Mouse (Mus musculus) right cerebral cortex, adult 18-20 months (tissue): ENCODE results near the gene Crybg1.
"Not testable (repeated sequence)": the region's sequence is repeated elsewhere in the genome, so short reads cannot be mapped to it uniquely, and the experiment has no call there.

Source experiments
- DNase-seq: peaks from one replicate; pipeline ENCODE4 v3.0.0; 2022; ENCODE audit warnings: mixed read lengths

Gene Crybg1

DNA sequence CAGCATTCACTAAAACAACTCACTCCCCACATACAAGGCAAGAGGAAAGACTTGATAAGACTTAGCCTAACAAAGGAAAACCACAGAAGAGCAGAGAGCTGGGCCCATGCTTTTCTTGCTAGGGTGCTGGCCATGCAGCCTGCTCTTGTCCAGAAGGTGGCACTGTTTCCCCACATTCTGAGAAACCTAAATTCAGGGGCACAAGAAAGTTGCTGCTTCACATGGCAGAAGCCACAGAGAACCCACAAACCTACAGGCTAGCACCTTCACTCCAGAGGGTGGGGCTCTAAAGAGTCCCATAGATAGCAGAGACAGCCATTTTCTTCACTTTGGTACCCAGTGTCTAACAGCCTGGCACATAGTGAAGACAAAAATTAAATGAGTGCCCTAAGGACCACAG lies 194.7 kb downstream of the Crybg1 start:
- DNase-seq: peak; percentile 46

DNA sequence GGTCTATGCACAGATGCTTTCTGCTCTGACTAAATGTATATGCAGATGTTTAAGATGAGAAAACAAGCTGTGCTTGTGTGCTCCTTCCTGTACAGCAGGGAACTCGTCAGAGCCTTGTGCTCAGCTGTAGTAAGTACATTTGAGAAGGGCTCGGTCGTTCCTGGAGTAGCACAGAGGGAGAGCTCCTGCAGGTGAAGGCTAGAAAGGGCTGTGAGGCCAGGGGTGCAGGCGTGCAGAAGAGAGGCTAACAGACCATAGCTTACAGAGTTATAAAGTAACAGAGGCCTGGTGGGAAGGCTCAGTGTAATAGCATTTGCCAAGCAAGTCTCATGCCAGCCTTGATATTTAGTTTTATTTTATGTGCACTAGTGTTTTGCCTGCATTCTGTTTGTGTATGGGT lies 203.2 kb downstream of the Crybg1 start:
- DNase-seq: no peak

- no peak for DNase-seq
These were observed 204.9 kb downstream of the Crybg1 start for GRCm38 (mm10) chr10:43943736-43944135.

- no peak for DNase-seq
These were observed 209.5 kb downstream of the Crybg1 start for GRCm38 (mm10) chr10:43939136-43939662.

GRCm38 (mm10) chr10:43928596-43928995 lies 220.1 kb downstream of the Crybg1 start:
- no peak for DNase-seq

DNA sequence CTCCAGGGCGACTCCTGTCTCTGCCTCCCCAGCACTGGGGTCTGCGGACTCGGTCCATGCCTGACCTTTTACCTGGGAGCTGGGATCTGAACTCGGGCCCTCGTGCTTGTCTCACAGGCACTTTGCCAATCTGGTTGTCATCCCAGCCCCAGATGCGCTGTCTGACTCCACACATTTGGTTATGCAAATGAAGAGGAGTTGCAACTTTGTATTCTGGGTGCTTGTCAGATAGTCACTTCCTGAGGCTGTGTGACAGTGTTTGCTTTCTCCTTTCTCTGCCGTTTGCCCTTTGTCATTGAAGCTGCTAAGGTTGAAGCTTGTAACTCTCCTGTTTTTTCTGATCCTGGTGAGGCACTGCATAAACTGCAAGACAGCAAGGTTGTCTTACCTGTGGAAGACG lies 220.9 kb downstream of the Crybg1 start:
- DNase-seq: no peak

GRCm38 (mm10) chr10:43925776-43926175 lies 222.9 kb downstream of the Crybg1 start:
- DNase-seq: not testable (repeated sequence)

DNA sequence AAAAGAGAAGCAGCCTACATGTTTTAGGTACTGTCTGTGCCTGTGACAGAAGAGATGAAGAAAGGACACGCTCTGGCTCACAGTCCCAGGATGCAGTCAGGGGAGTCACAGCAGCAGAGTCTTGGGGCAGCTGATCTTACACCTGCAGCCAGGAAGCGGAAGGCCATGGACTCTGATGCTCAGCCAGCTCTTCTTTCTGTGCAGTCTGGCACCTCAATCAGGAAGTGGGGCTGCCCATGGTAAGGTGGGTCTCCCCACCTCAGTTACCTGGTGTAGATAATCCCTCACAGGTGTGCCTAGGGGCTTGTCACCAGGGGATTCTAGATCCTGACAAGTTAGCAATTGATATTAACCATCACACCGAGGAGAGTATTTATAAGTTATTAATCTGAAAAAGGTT lies 225.6 kb downstream of the Crybg1 start:
- DNase-seq: no peak

DNA sequence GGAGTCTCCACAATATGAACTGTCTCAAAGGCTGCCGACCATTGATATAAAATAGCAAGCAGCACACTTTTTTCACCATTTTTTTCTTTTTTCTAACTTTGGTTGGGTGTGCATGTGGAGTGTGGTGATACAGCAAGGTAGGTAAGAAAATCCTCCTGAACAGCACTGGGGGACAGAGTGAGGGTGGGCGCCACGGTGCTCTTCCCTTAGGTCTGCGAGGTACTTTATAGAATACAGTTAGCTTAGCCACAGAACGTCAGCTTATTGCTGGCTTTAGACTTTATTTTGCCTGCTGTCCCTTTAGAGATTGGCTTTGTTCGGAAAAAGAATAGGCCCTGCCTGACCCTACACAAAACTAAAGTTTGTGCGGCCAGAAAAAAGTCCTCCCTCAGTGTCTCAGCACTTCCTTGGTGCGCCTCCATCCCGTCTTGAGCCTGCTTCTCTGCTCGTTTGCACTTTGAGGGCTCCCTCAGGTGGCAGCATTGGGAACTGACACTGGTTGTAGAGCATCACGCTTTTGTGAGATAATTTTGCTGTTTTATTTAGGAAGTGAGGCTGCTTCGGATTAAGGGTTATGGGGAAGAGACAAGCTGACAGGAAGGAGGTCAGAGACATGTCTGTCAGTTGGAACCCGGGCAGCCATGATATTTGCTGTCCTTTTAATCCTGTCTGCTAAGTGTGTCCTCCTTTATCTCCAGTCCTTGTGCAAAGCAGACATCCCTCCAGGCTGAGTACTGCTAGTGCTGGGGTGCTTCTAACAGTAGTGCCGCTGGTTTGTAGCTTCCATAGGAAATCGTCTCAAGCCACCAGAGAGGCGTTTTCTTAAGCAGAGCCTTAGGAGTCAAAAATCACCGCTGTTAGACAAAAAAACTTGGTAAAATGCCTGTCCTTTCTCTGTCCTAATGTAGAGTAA lies 229.7 kb downstream of the Crybg1 start:
- peak; percentile 71 for DNase-seq

GRCm38 (mm10) chr10:43916737-43917136 lies 231.9 kb downstream of the Crybg1 start:
- DNase-seq: no peak

- DNase-seq: no peak
These were observed 232.5 kb downstream of the Crybg1 start for GRCm38 (mm10) chr10:43916181-43916580.

DNA sequence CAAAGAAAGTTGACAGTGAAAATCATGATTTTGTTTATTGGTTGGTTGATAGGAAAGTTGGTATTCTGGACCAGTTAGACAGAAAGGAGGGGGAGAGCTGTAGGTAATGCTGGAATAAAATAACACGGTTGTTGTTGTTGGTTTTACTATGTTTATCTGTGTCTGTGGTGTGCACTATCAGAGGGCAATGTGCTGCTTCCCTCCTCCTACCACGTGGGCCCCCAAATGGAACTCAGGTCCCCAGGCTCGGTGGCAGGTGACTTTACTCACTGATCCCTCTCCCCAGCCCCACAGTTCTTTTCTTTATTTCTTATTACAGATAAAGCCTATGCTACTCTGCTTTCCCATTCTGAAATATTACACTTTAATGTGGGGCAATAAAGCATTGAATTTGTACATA lies 236.4 kb downstream of the Crybg1 start:
- no peak for DNase-seq

GRCm38 (mm10) chr10:43910873-43911142 lies 237.8 kb downstream of the Crybg1 start:
- no peak for DNase-seq

- no peak for DNase-seq
These were observed 238.4 kb downstream of the Crybg1 start for GRCm38 (mm10) chr10:43910032-43910872.

DNA sequence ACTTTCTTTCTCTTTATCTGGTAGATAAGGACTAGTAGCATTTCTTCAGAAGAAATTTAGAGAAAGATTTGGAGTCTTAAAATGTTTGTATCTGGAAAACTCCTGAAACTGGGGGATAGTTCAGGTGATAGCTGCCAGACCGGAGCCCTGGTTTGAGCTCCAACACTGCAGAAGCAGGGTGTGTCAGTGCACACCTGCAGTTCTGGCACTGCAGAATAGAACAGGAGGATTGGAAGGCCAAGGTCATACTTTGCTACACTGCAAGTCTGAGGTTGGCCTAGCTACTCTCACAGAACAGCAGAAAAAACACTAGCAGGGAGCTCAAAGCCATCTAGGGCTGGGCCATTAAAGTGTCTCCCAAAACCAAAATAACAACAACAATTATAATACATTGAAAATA lies 244.1 kb downstream of the Crybg1 start:
- DNase-seq: no peak

GRCm38 (mm10) chr10:43901578-43902194 lies 247.0 kb downstream of the Crybg1 start, which contains the start of the genes Qrsl1 and Rtn4ip1:
Qrsl1 (minus strand) TSS chr10:43901745.
Rtn4ip1 (plus strand) TSS chr10:43901807.
- DNase-seq: peak; percentile 95

DNA sequence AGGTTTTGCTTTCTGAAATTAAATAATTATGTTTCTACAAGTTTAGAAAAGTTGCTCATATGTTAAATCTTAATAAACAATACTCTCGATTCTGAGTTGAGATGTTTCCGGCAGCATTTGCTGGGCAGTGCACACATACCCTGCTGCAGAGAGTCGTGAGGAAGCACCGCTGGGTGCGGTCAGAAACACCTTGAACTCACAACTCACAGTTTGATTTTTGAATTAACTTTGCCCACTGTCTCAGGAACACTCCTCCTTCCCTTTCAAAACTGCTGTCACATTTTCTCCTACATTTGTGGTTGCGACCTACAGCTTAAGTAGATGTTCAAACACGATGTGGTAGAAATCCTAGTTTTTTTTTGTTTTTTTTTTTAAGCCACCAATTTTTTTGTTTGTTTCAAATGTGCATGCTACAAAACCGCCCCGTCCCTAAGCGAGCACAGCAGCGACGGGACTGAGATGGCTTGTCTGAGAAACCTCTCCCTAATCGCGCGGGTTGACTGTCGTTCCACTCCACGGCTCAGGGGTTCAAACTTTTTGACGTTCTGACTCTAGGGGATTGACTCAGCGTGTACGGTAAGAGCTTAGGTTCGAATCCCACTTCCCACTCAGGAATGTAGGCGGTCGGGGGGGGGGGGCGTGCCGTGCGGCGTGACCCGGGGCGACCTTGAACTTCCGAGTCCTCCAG lies 247.6 kb downstream of the Crybg1 start:
- DNase-seq: no peak
